Mouse (Mus musculus): ENCODE data around the gene Gm21876. TPM values are rescaled to one million over a fixed set of nuclear protein-coding genes. Genes with fewer than 3 reads are reported as not detected.
"Not testable (repeated sequence)": the region's sequence is repeated elsewhere in the genome, so short reads cannot be mapped to it uniquely, and the experiment has no call there.

Gene Gm21876
- not detected in 2 replicates for polyA plus RNA-seq (2016; fragmentation: Nextera tagmentation; extraction: Ambion mirVana)

GRCm38 (mm10) chrX:21175553-21175952, at the start of gene Gm21876:
Gene Gm21876 (minus strand): TSS chrX:21175653.
- 77% methylated on average over 3 of the region's 3 CpGs for WGBS
- H3K27ac ChIP-seq (replicated peaks): no peak within 1 kb of the TSS
- DNase-seq (ENCODE audit: low spot score): no peak
- H3K27me3 ChIP-seq (ENCODE audit: low read depth, poor library complexity, severe bottlenecking): no peaks in the 10 kb centered on the region
- no peaks in the 10 kb centered on the region for H3K9me3 ChIP-seq (replicated peaks)
- H3K36me3 ChIP-seq: no peaks in the 10 kb centered on the region
- H3K4me3 ChIP-seq: no peak within 1 kb of the TSS
- no peaks in the 10 kb centered on the region for H3K4me1 ChIP-seq

DNA sequence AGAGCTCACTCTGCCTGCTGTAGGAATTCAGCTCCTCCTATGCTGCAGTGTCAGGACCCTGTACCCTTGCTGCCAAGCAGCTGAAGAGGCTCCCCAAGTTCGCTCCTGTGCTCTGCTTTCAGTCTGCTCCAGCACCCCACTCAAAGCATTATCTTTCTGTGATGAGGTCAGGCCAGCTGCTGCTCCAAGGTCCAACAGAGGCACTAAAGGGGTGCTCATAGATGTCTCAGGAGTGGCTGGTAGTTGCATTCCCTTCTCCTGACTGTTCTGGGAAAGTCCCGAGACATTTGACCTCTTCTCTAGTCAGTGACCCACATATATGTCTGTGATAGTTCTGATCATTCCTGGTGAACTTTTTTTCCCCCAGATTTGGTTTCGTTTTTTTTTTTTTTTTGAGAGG, 45.0 kb upstream of the Gm21876 start:
- 67% methylated on average over 3 of the region's 3 CpGs for WGBS
- Histone ChIP-seq H3K27ac (replicated peaks) (no peak overlapping the region), H3K9me3 (replicated peaks) (peaks cover under 1% of the 10 kb centered on the region; the same call in 1 of the 2 replicates), H3K4me1 (no peaks in the 10 kb centered on the region), H3K4me3 (no peak overlapping the region), H3K36me3 (no peaks in the 10 kb centered on the region), H3K27me3 (ENCODE audit: low read depth, poor library complexity, severe bottlenecking) (no peaks in the 10 kb centered on the region)
- no peak for DNase-seq (ENCODE audit: low spot score)

- not testable (repeated sequence) for H3K4me1 ChIP-seq; H3K36me3 ChIP-seq; H3K27ac ChIP-seq (replicated peaks); H3K27me3 ChIP-seq (ENCODE audit: low read depth, poor library complexity, severe bottlenecking); H3K4me3 ChIP-seq; H3K9me3 ChIP-seq (replicated peaks); DNase-seq (ENCODE audit: low spot score)
- 95% methylated on average over 25 of the region's 25 CpGs for WGBS
Observed at GRCm38 (mm10) chrX:21146675-21147074, 28.8 kb downstream of the Gm21876 start.

Other genes starting within 250 kb of the Gm21876 start
- 3.6 and 5.1 TPM in 2 replicates for gene Cfp, start 244.1 kb downstream of the Gm21876 start, polyA plus RNA-seq (2016; fragmentation: Nextera tagmentation; extraction: Ambion mirVana)
- gene Elk1, start 225.0 kb downstream of the Gm21876 start, polyA plus RNA-seq (2016; fragmentation: Nextera tagmentation; extraction: Ambion mirVana): 9.6 and 12.3 TPM in 2 replicates
- 65.5 and 73.3 TPM in 2 replicates for gene Uxt, start 213.6 kb downstream of the Gm21876 start, polyA plus RNA-seq (2016; fragmentation: Nextera tagmentation; extraction: Ambion mirVana)
- 6.4 and 6.7 TPM in 2 replicates for gene Zfp182, start 113.3 kb downstream of the Gm21876 start, polyA plus RNA-seq (2016; fragmentation: Nextera tagmentation; extraction: Ambion mirVana)
- gene Spaca5, start 107.2 kb downstream of the Gm21876 start, polyA plus RNA-seq (2016; fragmentation: Nextera tagmentation; extraction: Ambion mirVana): not detected in 2 replicates
- 2.2 and 2.4 TPM in 2 replicates for gene Zfp300, start 86.1 kb downstream of the Gm21876 start, polyA plus RNA-seq (2016; fragmentation: Nextera tagmentation; extraction: Ambion mirVana)
- not detected in 2 replicates for gene Ssxa1, start 59.8 kb downstream of the Gm21876 start, polyA plus RNA-seq (2016; fragmentation: Nextera tagmentation; extraction: Ambion mirVana)